ENCODE assay signal across 9 mouse cellular contexts in the genomic region with DNA sequence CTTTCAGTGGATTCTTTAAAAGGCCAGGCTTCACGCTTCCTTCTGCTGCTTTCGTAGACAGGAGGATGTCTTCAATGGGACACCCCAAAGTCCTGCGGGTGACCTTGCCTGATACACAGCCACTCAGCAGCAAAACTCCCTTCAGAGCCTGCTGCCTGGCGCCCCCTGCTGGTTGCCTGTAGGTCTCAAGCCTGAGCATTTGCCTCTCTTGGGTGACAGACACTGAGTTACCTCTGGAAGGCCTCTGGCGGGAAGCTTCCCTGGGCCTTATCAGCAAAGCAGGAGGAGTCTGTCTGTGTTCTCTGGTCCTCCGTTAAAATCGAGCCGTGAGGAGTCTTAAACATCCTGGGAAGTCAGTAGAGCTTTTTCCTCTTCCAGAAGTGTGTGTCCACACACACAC. TPM values are rescaled to one million over a fixed set of nuclear protein-coding genes. Genes with fewer than 3 reads are reported as not detected.
DNase-seq lines count a peak whose midpoint lies in the region; ATAC-seq and TF ChIP-seq lines count a peak whose summit lies in the region.
"Had no signal": no experiment of that assay in that cellular context is flagged by ENCODE, and none has a peak within 500 bp of the region (broad histone marks: within the 10 kb centered on the region; RNA-seq: fewer than 3 reads in every experiment).

No protein-coding gene starts in this region.

- H3K36me3 ChIP-seq in midbrain, embryonic 10.5 days = peaks cover 9% of the 10 kb centered on the region
- H3K36me3 ChIP-seq in midbrain, embryonic 13.5 days = no peaks in the 10 kb centered on the region
- H3K36me3 ChIP-seq in limb, embryonic 11.5 days (ENCODE audit: control insufficient read depth, insufficient read depth, low read length) = no peaks in the 10 kb centered on the region
- no peaks in the 10 kb centered on the region for H3K36me3 ChIP-seq in thymus, adult 2 months (ENCODE audit: control insufficient read depth, insufficient read depth, low read length)

- peak; percentile 81 for TF ChIP-seq CTCF in bone marrow macrophage, adult 2 months (IDR thresholded peaks at IDR 0.05; ENCODE audit: low read depth, low read length)
- peak; percentile 93 for TF ChIP-seq CTCF in thymus, adult 2 months (IDR thresholded peaks at IDR 0.05; ENCODE audit: borderline replicate concordance, control insufficient read depth, extremely low read depth, insufficient read depth, low read length, poor library complexity)

- H3K9me3 ChIP-seq in midbrain, embryonic 10.5 days (replicated peaks) = no peaks in the 10 kb centered on the region
- no peaks in the 10 kb centered on the region for H3K9me3 ChIP-seq in midbrain, embryonic 13.5 days
- H3K9me3 ChIP-seq in limb, embryonic 11.5 days (ENCODE audit: control insufficient read depth, low read length) = no peaks in the 10 kb centered on the region
- H3K9me3 ChIP-seq: stomach, embryonic 15.5 days had no signal

- H3K27me3 ChIP-seq in midbrain, embryonic 10.5 days (ENCODE audit: low read depth, poor library complexity, severe bottlenecking) = no peaks in the 10 kb centered on the region
- H3K27me3 ChIP-seq in midbrain, embryonic 13.5 days = no peaks in the 10 kb centered on the region
- no peaks in the 10 kb centered on the region for H3K27me3 ChIP-seq in limb, embryonic 11.5 days (ENCODE audit: control insufficient read depth, insufficient read depth, low read length)
- no peaks in the 10 kb centered on the region for H3K27me3 ChIP-seq in thymus, adult 2 months (ENCODE audit: control insufficient read depth, insufficient read depth, low read length)
- H3K27me3 ChIP-seq: stomach, embryonic 15.5 days had no signal

- no peak for ATAC-seq in midbrain, embryonic 13.5 days
- ATAC-seq in erythroid progenitor cell, adult 5-6 weeks (replicated peaks; ENCODE audit: low FRiP score, poor library complexity, severe bottlenecking) = peak; percentile 68; the same call in 1 of the 2 replicates
- ATAC-seq in limb, embryonic 11.5 days (ENCODE audit: insufficient number of reproducible peaks, low FRiP score, low TSS enrichment, low read depth) = no peak
- ATAC-seq in neutrophil, adult 5-6 weeks (ENCODE audit: extremely low read depth, insufficient number of reproducible peaks, low FRiP score, poor library complexity, severe bottlenecking) = peak; percentile 70

- no peak overlapping the region for H3K9ac ChIP-seq in midbrain, embryonic 13.5 days (replicated peaks)
- no peak overlapping the region for H3K9ac ChIP-seq in limb, embryonic 11.5 days (ENCODE audit: low read length)
- H3K9ac ChIP-seq: stomach, embryonic 15.5 days had no signal

- no peak overlapping the region for H3K4me2 ChIP-seq in midbrain, embryonic 13.5 days (replicated peaks)
- H3K4me2 ChIP-seq in limb, embryonic 11.5 days (ENCODE audit: low read depth, severe bottlenecking) = no peak overlapping the region
- H3K4me2 ChIP-seq: stomach, embryonic 15.5 days had no signal

- peak; percentile 77 for DNase-seq in midbrain, embryonic 10.5 days (ENCODE audit: low spot score)
- DNase-seq in induced T-regulatory cell, adult 2 months (ENCODE audit: low read depth) = peak; percentile 82
- DNase-seq in limb, embryonic 11.5 days (ENCODE audit: low spot score) = peak; percentile 83
- DNase-seq in thymus, adult 2 months = peak; percentile 85

- no peak for TF ChIP-seq POLR2A in bone marrow macrophage, adult 2 months (IDR thresholded peaks at IDR 0.05; ENCODE audit: borderline replicate concordance, low read depth, low read length)
- TF ChIP-seq POLR2A in thymus, adult 2 months (IDR thresholded peaks at IDR 0.05; ENCODE audit: control insufficient read depth, extremely low read depth, insufficient read depth, low read length, poor library complexity) = no peak

- 49% methylated on average over 8 of the region's 8 CpGs for WGBS in midbrain, embryonic 10.5 days
- WGBS in midbrain, embryonic 13.5 days = 56% methylated on average over 8 of the region's 8 CpGs
- 48% methylated on average over 8 of the region's 8 CpGs for WGBS in limb, embryonic 11.5 days
- WGBS in thymus, adult 2 months = 63% methylated on average over 8 of the region's 8 CpGs

- H3K4me3 ChIP-seq in midbrain, embryonic 10.5 days = no peak overlapping the region
- H3K4me3 ChIP-seq in midbrain, embryonic 13.5 days (replicated peaks) = no peak overlapping the region
- H3K4me3 ChIP-seq in bone marrow macrophage, adult 2 months (ENCODE audit: insufficient read depth, low read length) = no peak overlapping the region
- no peak overlapping the region for H3K4me3 ChIP-seq in limb, embryonic 11.5 days (ENCODE audit: low read depth, low read length)
- no peak overlapping the region for H3K4me3 ChIP-seq in thymus, adult 2 months (ENCODE audit: control insufficient read depth, insufficient read depth, low read length)
- H3K4me3 ChIP-seq: stomach, embryonic 15.5 days had no signal

- H3K27ac ChIP-seq in midbrain, embryonic 10.5 days (replicated peaks) = no peak overlapping the region; the same call in 1 of the 2 replicates
- H3K27ac ChIP-seq in midbrain, embryonic 13.5 days = no peak overlapping the region
- no peak overlapping the region for H3K27ac ChIP-seq in bone marrow macrophage, adult 2 months (ENCODE audit: insufficient read depth, low read depth, low read length)
- H3K27ac ChIP-seq in limb, embryonic 11.5 days (replicated peaks; ENCODE audit: low read depth, low read length) = no peak overlapping the region
- H3K27ac ChIP-seq in thymus, adult 2 months (ENCODE audit: control insufficient read depth, insufficient read depth, low read length) = no peak overlapping the region

- peaks cover 22% of the 10 kb centered on the region for H3K4me1 ChIP-seq in midbrain, embryonic 10.5 days
- peaks cover 10% of the 10 kb centered on the region for H3K4me1 ChIP-seq in midbrain, embryonic 13.5 days (replicated peaks)
- H3K4me1 ChIP-seq in bone marrow macrophage, adult 2 months (ENCODE audit: control insufficient read depth, insufficient read depth, low read length) = peaks cover 19% of the 10 kb centered on the region
- H3K4me1 ChIP-seq in limb, embryonic 11.5 days (ENCODE audit: control insufficient read depth, insufficient read depth, low read length) = 0 out of 2 replicates have a peak, but pooled peaks cover 5% of the 10 kb centered on the region
- peaks cover 17% of the 10 kb centered on the region for H3K4me1 ChIP-seq in thymus, adult 2 months (replicated peaks; ENCODE audit: control insufficient read depth, insufficient read depth, low read length)

RNA-seq across cellular contexts. Expression of a gene that starts 49.3 kb away (rescaled TPM):
- 14.2 and 15.3 TPM in 2 replicates for polyA plus RNA-seq in midbrain, embryonic 10.5 days (2016; fragmentation: Nextera tagmentation; extraction: Ambion mirVana)
- polyA plus RNA-seq in midbrain, embryonic 13.5 days (2015; fragmentation: Nextera tagmentation; extraction: Ambion mirVana) = 6.6 and 7.4 TPM in 2 replicates
- 77.6 and 78.7 TPM in 2 replicates for polyA plus RNA-seq in bone marrow macrophage, adult 2 months (2012; ENCODE audit: insufficient read depth, insufficient read length, missing spikeins)
- total RNA-seq in erythroid progenitor cell, adult 5-6 weeks (2015; ENCODE audit: low replicate concordance) = 11.3 and 18.7 TPM in 2 replicates
- 4.4 and 5.9 TPM in 2 replicates for total RNA-seq in erythroid progenitor cell, adult 5-6 weeks (2017; ENCODE audit: low replicate concordance)
- 27.6 and 29.3 TPM in 2 replicates for polyA plus RNA-seq in limb, embryonic 11.5 days (2014; fragmentation: Nextera tagmentation; extraction: Ambion mirVana)
- total RNA-seq in neutrophil, adult 5-6 weeks (2017) = 60.4 and 73.9 TPM in 2 replicates
- polyA plus RNA-seq in thymus, adult 2 months (2012; rRNA removed) = 11.2 and 12.5 TPM in 2 replicates

RNA-seq across cellular contexts. Expression of a gene that starts 50.7 kb away (rescaled TPM):
- 0.88 and 1.3 TPM in 2 replicates for polyA plus RNA-seq in midbrain, embryonic 10.5 days (2016; fragmentation: Nextera tagmentation; extraction: Ambion mirVana)
- polyA plus RNA-seq in midbrain, embryonic 13.5 days (2015; fragmentation: Nextera tagmentation; extraction: Ambion mirVana) = 0.28 and 0.36 TPM in 2 replicates
- 9.7 and 11.2 TPM in 2 replicates for polyA plus RNA-seq in bone marrow macrophage, adult 2 months (2012; ENCODE audit: insufficient read depth, insufficient read length, missing spikeins)
- total RNA-seq in erythroid progenitor cell, adult 5-6 weeks (2015; ENCODE audit: low replicate concordance) = 1.8 and 6.3 TPM in 2 replicates
- total RNA-seq in erythroid progenitor cell, adult 5-6 weeks (2017; ENCODE audit: low replicate concordance) = 2.7 TPM in 1 of 2 replicates, not detected in the other
- 0.92 and 1.2 TPM in 2 replicates for polyA plus RNA-seq in limb, embryonic 11.5 days (2014; fragmentation: Nextera tagmentation; extraction: Ambion mirVana)
- 6.6 and 8.7 TPM in 2 replicates for total RNA-seq in neutrophil, adult 5-6 weeks (2017)
- 9.0 and 9.8 TPM in 2 replicates for polyA plus RNA-seq in thymus, adult 2 months (2012; rRNA removed)

Comparison
In these comparisons a context has a peak if more than half of its experiments do, and no peak if none do; other contexts are left out.
1. ATAC-seq: peak in erythroid progenitor cell, adult 5-6 weeks (single experiment) and neutrophil, adult 5-6 weeks (single experiment); none in midbrain, embryonic 13.5 days (single experiment) and limb, embryonic 11.5 days (single experiment).
2. Peak in every context shown above with its lines, with median percentiles within 50 percentile points of each other: DNase-seq.